Mouse (Mus musculus): ENCODE data around the gene Gsx2. TPM values are rescaled to one million over a fixed set of nuclear protein-coding genes. Genes with fewer than 3 reads are reported as not detected.

Gsx2 gene
- polyA plus RNA-seq, 1 experiment, result not detected

DNA sequence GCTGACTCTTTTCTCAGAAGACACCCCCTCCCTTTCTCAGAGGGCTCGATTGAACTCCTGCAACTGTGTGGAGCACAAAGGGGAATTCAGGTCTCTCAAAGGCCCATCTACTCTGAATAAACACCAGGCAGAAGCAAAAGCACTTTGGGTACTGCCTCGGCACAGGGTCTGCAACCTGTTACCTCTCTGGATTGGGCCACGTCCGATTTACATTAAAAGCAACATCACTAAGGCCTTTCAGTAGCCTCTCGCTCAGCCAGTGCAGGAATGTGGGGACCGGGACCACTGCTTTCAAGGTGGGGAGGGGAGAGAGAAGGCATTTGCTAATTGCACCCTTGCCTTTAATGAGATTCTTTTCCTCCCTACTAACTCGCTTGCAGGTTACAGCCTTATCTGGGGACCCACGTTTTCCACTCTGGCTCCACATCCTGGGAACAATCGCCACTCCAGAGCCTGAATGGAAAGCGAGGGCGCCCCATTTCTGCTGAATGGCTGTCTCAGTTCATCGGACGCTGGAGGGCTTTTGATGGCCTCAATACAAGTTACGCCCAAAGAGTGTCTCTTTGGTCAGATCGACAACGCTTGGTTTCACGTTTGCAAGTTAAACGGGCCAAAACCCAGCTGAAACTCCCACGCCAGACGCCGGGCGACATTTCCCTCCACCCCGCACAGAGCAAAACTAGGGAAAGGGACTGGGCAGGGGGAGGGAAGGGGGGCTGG is 4.6 kb upstream of the Gsx2 start:
- no peak overlapping the region for H3K27ac ChIP-seq (ENCODE audit: insufficient read depth, low read length)
- no peaks in the 10 kb centered on the region for H3K36me3 ChIP-seq (ENCODE audit: control insufficient read depth, insufficient read depth, low read length)
- DNase-seq (ENCODE audit: low read depth in 1 of 2, low spot score in 2 of 2), result no peak
- WGBS, result 9% methylated on average over 23 of the region's 23 CpGs
- peaks cover 14% of the 10 kb centered on the region for H3K4me1 ChIP-seq (ENCODE audit: control insufficient read depth, insufficient read depth, insufficient read length)
- no peak overlapping the region for H3K4me3 ChIP-seq (ENCODE audit: extremely low read depth, insufficient read depth, insufficient read length)
- H3K27me3 ChIP-seq (ENCODE audit: control insufficient read depth, insufficient read depth, low read length), result peaks cover 23% of the 10 kb centered on the region
- TF ChIP-seq POLR2A (IDR thresholded peaks at IDR 0.05; ENCODE audit: low read depth, low read length) (no peak), CTCF (IDR thresholded peaks at IDR 0.05; ENCODE audit: extremely low read depth, insufficient read depth, insufficient read length, insufficient replicate concordance) (no peak)

DNA sequence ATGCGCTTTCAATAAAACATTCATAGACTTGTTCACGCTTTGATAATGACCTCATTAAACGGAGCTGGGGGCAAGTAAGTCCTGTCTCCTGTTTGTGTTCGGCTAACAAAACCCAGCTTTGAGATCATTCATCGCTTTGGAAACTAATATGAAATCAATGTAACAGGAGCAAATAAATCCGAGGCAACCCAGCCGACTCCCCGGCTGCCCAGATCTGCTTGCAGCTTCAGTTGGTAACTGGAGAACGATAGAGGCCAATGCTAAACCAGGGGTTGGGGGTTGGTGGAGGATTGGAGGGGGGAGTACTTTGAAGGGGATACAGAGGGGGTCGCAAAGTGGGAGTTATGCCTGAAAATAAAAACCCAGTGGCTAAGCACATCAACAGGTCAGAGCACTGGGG is 3.5 kb upstream of the Gsx2 start:
- peaks cover 8% of the 10 kb centered on the region for H3K4me1 ChIP-seq (ENCODE audit: control insufficient read depth, insufficient read depth, insufficient read length)
- 13% methylated on average over 10 of the region's 10 CpGs for WGBS
- H3K4me3 ChIP-seq (ENCODE audit: extremely low read depth, insufficient read depth, insufficient read length), result no peak overlapping the region
- no peak overlapping the region for H3K27ac ChIP-seq (ENCODE audit: insufficient read depth, low read length)
- no peak for TF ChIP-seq CTCF (IDR thresholded peaks at IDR 0.05; ENCODE audit: extremely low read depth, insufficient read depth, insufficient read length, insufficient replicate concordance)
- peaks cover 29% of the 10 kb centered on the region for H3K27me3 ChIP-seq (ENCODE audit: control insufficient read depth, insufficient read depth, low read length)
- DNase-seq (ENCODE audit: low read depth in 1 of 2, low spot score in 2 of 2), result no peak
- H3K36me3 ChIP-seq (ENCODE audit: control insufficient read depth, insufficient read depth, low read length), result no peaks in the 10 kb centered on the region

DNA sequence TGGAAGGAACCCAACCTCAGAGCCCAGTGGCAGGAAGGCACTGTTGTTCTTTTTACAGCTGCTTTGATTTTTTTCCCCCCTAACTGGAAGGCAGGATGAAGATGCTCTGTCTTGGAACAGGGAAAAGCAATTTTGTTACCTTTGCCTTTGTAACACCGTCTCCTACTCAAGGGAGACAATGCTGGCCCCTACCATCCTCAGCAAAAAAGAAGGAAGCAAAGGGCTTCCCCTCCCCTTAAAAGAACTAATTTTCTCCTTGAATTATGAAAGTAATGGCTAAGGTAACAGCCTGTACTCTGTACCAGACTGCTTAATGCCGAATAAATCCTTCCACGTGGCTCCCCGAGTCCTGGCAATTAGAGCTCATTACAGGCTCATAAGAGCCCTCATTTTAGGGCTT is 2.9 kb upstream of the Gsx2 start:
- Histone ChIP-seq H3K36me3 (ENCODE audit: control insufficient read depth, insufficient read depth, low read length) (no peaks in the 10 kb centered on the region), H3K4me1 (ENCODE audit: control insufficient read depth, insufficient read depth, insufficient read length) (peaks cover 8% of the 10 kb centered on the region), H3K27me3 (ENCODE audit: control insufficient read depth, insufficient read depth, low read length) (peaks cover 29% of the 10 kb centered on the region), H3K4me3 (ENCODE audit: extremely low read depth, insufficient read depth, insufficient read length) (no peak overlapping the region), H3K27ac (ENCODE audit: insufficient read depth, low read length) (no peak overlapping the region)
- 15% methylated on average over 4 of the region's 4 CpGs for WGBS
- TF ChIP-seq POLR2A (IDR thresholded peaks at IDR 0.05; ENCODE audit: low read depth, low read length), result no peak
- no peak for TF ChIP-seq CTCF (IDR thresholded peaks at IDR 0.05; ENCODE audit: extremely low read depth, insufficient read depth, insufficient read length, insufficient replicate concordance)
- no peak for DNase-seq (ENCODE audit: low read depth in 1 of 2, low spot score in 2 of 2)

DNA sequence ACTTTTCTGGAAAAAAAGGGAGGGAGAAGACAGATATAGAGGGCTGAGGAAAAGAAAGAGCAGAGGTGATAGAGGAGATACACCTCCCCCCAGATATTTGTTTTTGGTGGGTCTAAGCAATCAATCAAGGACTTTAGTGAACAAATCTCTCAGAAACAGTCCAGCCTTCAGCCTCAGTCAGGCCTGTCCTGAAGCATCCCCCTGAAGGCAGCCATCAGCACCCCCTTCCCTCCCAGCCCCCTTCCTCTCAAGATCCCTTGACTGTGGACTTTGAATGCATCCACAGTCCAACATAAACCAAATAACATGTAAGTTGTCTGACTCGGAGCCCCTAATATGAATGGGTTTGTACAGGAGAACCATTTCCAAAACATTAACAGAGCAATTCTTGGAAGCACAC is 2.2 kb upstream of the Gsx2 start:
- Histone ChIP-seq H3K36me3 (ENCODE audit: control insufficient read depth, insufficient read depth, low read length) (no peaks in the 10 kb centered on the region), H3K27me3 (ENCODE audit: control insufficient read depth, insufficient read depth, low read length) (peaks cover 33% of the 10 kb centered on the region), H3K4me3 (ENCODE audit: extremely low read depth, insufficient read depth, insufficient read length) (no peak overlapping the region), H3K4me1 (ENCODE audit: control insufficient read depth, insufficient read depth, insufficient read length) (peaks cover 3% of the 10 kb centered on the region), H3K27ac (ENCODE audit: insufficient read depth, low read length) (no peak overlapping the region)
- DNase-seq (ENCODE audit: low read depth in 1 of 2, low spot score in 2 of 2), result no peak
- no peak for TF ChIP-seq POLR2A (IDR thresholded peaks at IDR 0.05; ENCODE audit: low read depth, low read length)
- no peak for TF ChIP-seq CTCF (IDR thresholded peaks at IDR 0.05; ENCODE audit: extremely low read depth, insufficient read depth, insufficient read length, insufficient replicate concordance)
- 36% methylated on average over 1 of the region's 1 CpGs for WGBS

DNA sequence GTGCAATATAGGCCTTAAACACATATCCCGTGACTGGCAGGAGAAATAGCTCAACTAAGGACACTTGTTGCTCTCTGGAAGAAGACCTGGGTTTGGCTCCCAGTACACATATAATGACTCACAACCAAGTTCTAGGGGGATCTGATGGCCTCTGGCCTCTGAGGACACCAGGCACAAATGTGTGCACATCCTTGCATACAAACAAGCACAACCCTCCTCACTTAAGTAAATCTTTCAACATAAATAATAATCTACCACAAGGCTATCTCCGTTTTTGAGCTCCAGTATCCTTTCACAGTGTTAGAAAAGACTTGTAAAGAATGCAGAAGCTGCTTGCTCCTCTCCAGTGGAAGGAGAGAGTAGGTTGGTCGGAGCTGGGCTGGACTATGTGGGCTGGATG is 1.7 kb upstream of the Gsx2 start:
- 24% methylated on average over 3 of the region's 3 CpGs for WGBS
- Histone ChIP-seq H3K27ac (ENCODE audit: insufficient read depth, low read length) (no peak overlapping the region), H3K27me3 (ENCODE audit: control insufficient read depth, insufficient read depth, low read length) (peaks cover 34% of the 10 kb centered on the region), H3K4me3 (ENCODE audit: extremely low read depth, insufficient read depth, insufficient read length) (no peak overlapping the region), H3K4me1 (ENCODE audit: control insufficient read depth, insufficient read depth, insufficient read length) (peaks cover 3% of the 10 kb centered on the region), H3K36me3 (ENCODE audit: control insufficient read depth, insufficient read depth, low read length) (no peaks in the 10 kb centered on the region)
- DNase-seq (ENCODE audit: low read depth in 1 of 2, low spot score in 2 of 2), result no peak
- TF ChIP-seq CTCF (IDR thresholded peaks at IDR 0.05; ENCODE audit: extremely low read depth, insufficient read depth, insufficient read length, insufficient replicate concordance) (no peak), POLR2A (IDR thresholded peaks at IDR 0.05; ENCODE audit: low read depth, low read length) (no peak)

DNA sequence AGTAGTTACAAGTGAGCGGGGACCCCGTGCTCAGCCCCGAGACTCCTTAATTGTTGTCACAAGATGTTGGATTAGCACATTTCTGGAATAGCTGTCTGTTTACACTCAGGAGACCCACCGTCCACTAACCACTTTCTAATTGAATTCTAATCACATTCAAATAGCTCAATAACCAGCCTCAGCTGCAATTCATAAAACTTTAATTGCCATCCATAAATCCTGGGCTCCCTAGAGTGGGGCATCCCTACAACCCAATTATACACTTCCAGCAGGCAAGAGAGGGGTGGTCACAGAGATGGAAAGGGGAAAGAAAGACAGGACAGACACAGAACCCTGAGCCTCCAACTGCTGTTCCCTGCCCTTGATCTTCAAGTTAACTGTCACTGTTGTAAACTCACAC is 1.3 kb upstream of the Gsx2 start:
- no peak for DNase-seq (ENCODE audit: low read depth in 1 of 2, low spot score in 2 of 2)
- 29% methylated on average over 4 of the region's 4 CpGs for WGBS
- no peak overlapping the region for H3K27ac ChIP-seq (ENCODE audit: insufficient read depth, low read length)
- H3K27me3 ChIP-seq (ENCODE audit: control insufficient read depth, insufficient read depth, low read length), result peaks cover 34% of the 10 kb centered on the region
- peaks cover 3% of the 10 kb centered on the region for H3K4me1 ChIP-seq (ENCODE audit: control insufficient read depth, insufficient read depth, insufficient read length)
- TF ChIP-seq CTCF (IDR thresholded peaks at IDR 0.05; ENCODE audit: extremely low read depth, insufficient read depth, insufficient read length, insufficient replicate concordance) (no peak), POLR2A (IDR thresholded peaks at IDR 0.05; ENCODE audit: low read depth, low read length) (no peak)
- H3K4me3 ChIP-seq (ENCODE audit: extremely low read depth, insufficient read depth, insufficient read length), result no peak overlapping the region
- no peaks in the 10 kb centered on the region for H3K36me3 ChIP-seq (ENCODE audit: control insufficient read depth, insufficient read depth, low read length)

DNA sequence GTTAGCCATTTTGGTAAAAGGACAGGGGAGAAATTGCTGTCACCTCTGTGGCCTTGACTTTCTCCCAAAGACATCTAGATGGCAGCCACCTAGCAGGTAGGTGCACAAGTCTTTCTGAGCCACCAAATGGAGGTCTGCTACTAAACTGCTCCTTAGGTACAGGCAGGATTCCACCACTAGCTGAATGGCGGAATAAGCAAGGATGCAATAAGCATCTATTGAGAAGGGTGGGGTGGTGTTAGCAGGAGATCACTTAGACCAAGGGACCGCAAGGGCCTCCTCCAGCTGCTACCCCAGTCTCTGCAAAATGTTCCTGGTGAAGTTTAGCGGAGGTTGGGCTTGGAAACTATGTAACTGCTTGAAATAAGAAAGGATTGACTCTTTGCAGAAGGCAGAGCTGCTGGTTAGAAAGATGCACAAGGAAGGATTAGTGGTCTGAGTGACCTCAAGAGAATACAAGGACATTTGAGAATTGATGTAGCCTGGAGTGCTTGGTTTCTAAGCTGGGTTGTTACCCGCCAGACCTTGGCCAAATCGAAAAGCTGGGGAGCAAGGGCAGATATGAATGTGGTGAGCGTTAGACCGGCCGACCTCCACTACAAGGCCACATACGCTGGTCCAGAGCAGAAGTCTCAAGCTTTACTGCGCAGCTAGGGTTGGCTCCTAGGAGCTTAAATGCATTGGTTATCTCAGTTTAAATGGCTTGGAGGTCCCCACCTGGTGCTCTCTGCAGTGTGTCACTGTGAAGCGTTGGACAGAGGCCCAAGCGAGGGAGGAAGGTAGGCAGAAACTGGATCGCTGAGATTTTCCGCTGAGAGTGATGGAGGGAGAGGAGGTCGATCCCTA is 641 bp upstream of the Gsx2 start:
- no peak for DNase-seq (ENCODE audit: low read depth in 1 of 2, low spot score in 2 of 2)
- Histone ChIP-seq H3K4me1 (ENCODE audit: control insufficient read depth, insufficient read depth, insufficient read length) (peaks cover 3% of the 10 kb centered on the region), H3K27me3 (ENCODE audit: control insufficient read depth, insufficient read depth, low read length) (peaks cover 30% of the 10 kb centered on the region), H3K27ac (ENCODE audit: insufficient read depth, low read length) (no peak overlapping the region), H3K4me3 (ENCODE audit: extremely low read depth, insufficient read depth, insufficient read length) (no peak overlapping the region), H3K36me3 (ENCODE audit: control insufficient read depth, insufficient read depth, low read length) (no peaks in the 10 kb centered on the region)
- WGBS, result 17% methylated on average over 15 of the region's 15 CpGs
- TF ChIP-seq POLR2A (IDR thresholded peaks at IDR 0.05; ENCODE audit: low read depth, low read length), result no peak
- no peak for TF ChIP-seq CTCF (IDR thresholded peaks at IDR 0.05; ENCODE audit: extremely low read depth, insufficient read depth, insufficient read length, insufficient replicate concordance)

Data from spleen, adult 2 months (tissue).